Mouse (Mus musculus) adipose tissue, adult 10 weeks (tissue): ENCODE results near the gene Ptrh1. TPM values are rescaled to one million over a fixed set of nuclear protein-coding genes. Genes with fewer than 3 reads are reported as not detected.

Source experiments
- polyA plus RNA-seq: library from polyadenylated mRNA; stranded (reverse); fragments of 350-450 nt; fragmentation: Illumina TruSeq; extraction: RNeasy Lipid Tissue Mini Kit (QIAGEN cat#74804); gene quantifications from one replicate; pipeline ENCODE4 v1.2.3, GENCODE M21; 2014; ENCODE audit warnings: low read depth, low replicate concordance

The Ptrh1 gene
- polyA plus RNA-seq = 5.0 TPM

DNA sequence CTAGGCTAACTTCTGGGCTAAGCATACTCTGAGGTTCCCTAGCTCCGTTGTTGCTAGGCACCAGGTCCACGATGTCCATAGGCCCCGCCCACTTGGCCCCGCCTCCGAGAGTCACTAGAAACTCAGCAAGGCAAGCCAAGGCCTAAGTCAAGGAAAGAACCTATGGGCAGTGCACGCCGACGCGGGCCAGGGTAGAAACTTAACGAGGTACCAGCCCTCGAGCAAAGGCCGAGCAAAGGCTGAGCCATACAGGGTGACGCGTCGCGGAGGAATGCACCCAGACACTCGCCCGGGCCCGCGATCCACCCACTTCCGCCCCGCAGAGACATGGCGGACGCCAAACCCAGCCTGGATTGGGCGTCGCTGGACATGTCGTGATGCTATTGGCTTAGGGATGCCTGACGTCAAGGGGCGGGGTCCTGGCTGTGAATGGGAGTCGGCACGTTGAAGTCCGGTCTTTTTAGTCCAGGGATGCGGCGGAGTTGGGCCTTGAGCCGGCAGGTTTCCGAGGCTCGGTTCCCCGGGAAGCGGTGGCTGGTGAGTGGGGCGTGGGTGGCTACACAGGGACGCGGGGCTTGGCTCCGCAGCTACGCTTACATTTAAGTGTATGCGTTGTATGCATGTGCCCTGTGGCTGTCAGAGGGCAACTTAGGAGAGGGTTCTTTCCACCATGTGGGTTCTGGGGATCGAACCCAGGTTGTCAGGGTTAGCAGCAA is at the start of gene Ptrh1, which contains the start of gene Ttc16:
Gene Ptrh1 (plus strand): TSS at position 428 of the 716 bp plus-strand sequence.
Gene Ttc16 (minus strand): TSS at position 275 of the 716 bp plus-strand sequence.

GRCm38 (mm10) chr2:32740916-32741272 is 34.7 kb upstream of the Ptrh1 start, which contains the start of gene 6330409D20Rik:
TSS of gene 6330409D20Rik (minus strand) at chr2:32741016.

GRCm38 (mm10) chr2:32757056-32757845 is 18.3 kb upstream of the Ptrh1 start, which contains the start of gene Tor2a:
TSS of gene Tor2a (plus strand) at chr2:32757234.

DNA sequence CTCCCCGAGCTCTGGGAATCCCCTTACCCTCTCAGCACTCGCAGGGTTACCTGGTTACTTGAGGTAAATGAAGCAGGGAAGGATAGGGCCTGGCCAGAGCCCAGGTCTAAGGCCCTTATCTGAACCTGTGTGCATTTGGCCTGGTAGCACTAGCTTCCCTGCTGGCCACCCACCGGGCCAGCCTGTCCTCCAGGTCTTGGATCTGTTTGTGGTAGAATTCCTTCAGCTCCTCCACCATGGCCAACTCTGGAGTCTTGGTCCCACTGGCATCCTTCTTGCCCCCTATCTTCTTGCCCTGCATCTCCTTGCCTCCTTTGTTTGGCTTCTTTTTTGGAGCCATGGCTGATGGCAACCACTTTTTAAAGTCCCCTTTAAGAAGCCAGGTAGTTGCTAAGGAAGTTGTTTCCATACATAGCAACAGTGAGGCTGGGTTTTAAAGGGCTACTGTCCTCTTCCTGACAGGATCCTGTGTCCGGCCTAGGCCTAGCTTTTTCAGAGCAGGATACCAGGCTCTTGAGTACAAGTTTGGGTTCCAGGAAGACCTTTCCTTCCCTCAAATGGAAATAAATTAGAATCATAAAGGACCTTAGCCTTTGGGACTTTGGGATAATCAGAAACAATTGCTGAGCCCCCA is 8.6 kb downstream of the Ptrh1 start, which contains the start of gene Cfap157:
Gene Cfap157 (minus strand): TSS at position 381 of the 634 bp plus-strand sequence.

Other genes starting within 250 kb of the Ptrh1 start
- 29.4 TPM for gene Fam102a, start 240.5 kb upstream of the Ptrh1 start, polyA plus RNA-seq
- 87.5 TPM for gene Dpm2, start 204.9 kb upstream of the Ptrh1 start, polyA plus RNA-seq
- not detected for gene Pip5kl1, start 201.0 kb upstream of the Ptrh1 start, polyA plus RNA-seq
- not detected for gene 9430097D07Rik, start 200.1 kb upstream of the Ptrh1 start, polyA plus RNA-seq
- 28.3 TPM for gene St6galnac4, start 188.7 kb upstream of the Ptrh1 start, polyA plus RNA-seq
- gene St6galnac6, start 176.1 kb upstream of the Ptrh1 start, polyA plus RNA-seq = 24.1 TPM
- gene Ak1, start 154.0 kb upstream of the Ptrh1 start, polyA plus RNA-seq = 38.9 TPM
- 49.7 TPM for gene Eng, start 129.2 kb upstream of the Ptrh1 start, polyA plus RNA-seq
- gene Fpgs, start 71.6 kb upstream of the Ptrh1 start, polyA plus RNA-seq = 50.8 TPM
- gene Cdk9, start 62.7 kb upstream of the Ptrh1 start, polyA plus RNA-seq = 63.0 TPM
- gene Sh2d3c, start 54.7 kb upstream of the Ptrh1 start, polyA plus RNA-seq = 12.2 TPM
- not detected for gene 6330409D20Rik, start 34.8 kb upstream of the Ptrh1 start, polyA plus RNA-seq
- 40.9 TPM for gene Tor2a, start 18.6 kb upstream of the Ptrh1 start, polyA plus RNA-seq
- 4.4 TPM for gene Ttc16, start 153 bp upstream of the Ptrh1 start, polyA plus RNA-seq
- gene Cfap157, start 8.6 kb downstream of the Ptrh1 start, polyA plus RNA-seq = 3.0 TPM
- 9.1 TPM for gene Stxbp1, start 71.5 kb downstream of the Ptrh1 start, polyA plus RNA-seq
- gene Fam129b, start 100.3 kb downstream of the Ptrh1 start, polyA plus RNA-seq = 43.8 TPM
- gene Rpl12, start 185.8 kb downstream of the Ptrh1 start, polyA plus RNA-seq = 796 TPM
- 13.7 TPM for gene Lrsam1, start 185.8 kb downstream of the Ptrh1 start, polyA plus RNA-seq
- 21.9 TPM for gene Slc2a8, start 206.3 kb downstream of the Ptrh1 start, polyA plus RNA-seq